Mouse (Mus musculus) heart, embryonic 14.5 days (tissue): ENCODE data around the gene Cd37. TPM values are rescaled to one million over a fixed set of nuclear protein-coding genes. Genes with fewer than 3 reads are reported as not detected.
A peak's percentile ranks its signal among the peaks of the same experiment; 100 is the strongest.

ENCODE experiments used
- ATAC-seq: fragments of 200-750 bp; cut with Nextera tagmentation; 2 replicates; pipeline ENCODE4 v1.8.0; 2017; ENCODE audit warnings: low read depth, moderate TSS enrichment; ENCODE audit not compliant: insufficient number of reproducible peaks, insufficient read depth, low FRiP score
- H3K27ac ChIP-seq, 2 experiments: fragments of 200-500 bp in 1 of 2; fragments of 300-500 bp in 1 of 2; sonication (generic) in 1 of 2; replicated peaks in 1 of 2; 2 replicates each; pipeline ENCODE4 v1.5.1; 2012 to 2014; ENCODE audit warnings: low read depth in 2 of 2, low read length in 2 of 2, control low read depth in 1 of 2, mild to moderate bottlenecking in 1 of 2, mixed read lengths in 1 of 2; ENCODE audit not compliant: control insufficient read depth in 1 of 2, insufficient read depth in 1 of 2
- H3K27me3 ChIP-seq: fragments of 300-500 bp; sonication (generic); 2 replicates; pipeline ENCODE4 v1.6.1; 2014; ENCODE audit warnings: mild to moderate bottlenecking, low read length, control low read depth; ENCODE audit not compliant: control insufficient read depth, insufficient read depth
- H3K36me3 ChIP-seq: fragments of 300-500 bp; sonication (generic); 2 replicates; pipeline ENCODE4 v1.6.1; 2014; ENCODE audit warnings: mild to moderate bottlenecking, control low read depth, low read length, mixed read lengths; ENCODE audit not compliant: control insufficient read depth, insufficient read depth
- H3K4me1 ChIP-seq, 2 experiments: fragments of 200-500 bp in 1 of 2; fragments of 300-500 bp in 1 of 2; sonication (generic) in 1 of 2; 2 replicates each; pipeline ENCODE4 v1.6.1; 2012 to 2014; ENCODE audit warnings: low read length in 2 of 2, control low read depth in 1 of 2, mixed read lengths in 1 of 2; ENCODE audit not compliant: control insufficient read depth in 2 of 2, insufficient read depth in 2 of 2
- H3K4me2 ChIP-seq: fragments of 300-500 bp; sonication (generic); 2 replicates; pipeline ENCODE4 v1.6.1; 2014; ENCODE audit warnings: mild to moderate bottlenecking, low read length
- H3K4me3 ChIP-seq, 2 experiments: fragments of 200-500 bp in 1 of 2; fragments of 300-500 bp in 1 of 2; sonication (generic) in 1 of 2; 2 replicates each; pipeline ENCODE4 v1.5.1; 2012 to 2014; ENCODE audit warnings: low read length in 2 of 2, mild to moderate bottlenecking in 2 of 2, control low read depth in 1 of 2, low read depth in 1 of 2, moderate library complexity in 1 of 2; ENCODE audit not compliant: control insufficient read depth in 1 of 2, insufficient read depth in 1 of 2
- H3K9ac ChIP-seq: fragments of 300-500 bp; sonication (generic); 2 replicates; pipeline ENCODE4 v1.6.1; 2014; ENCODE audit warnings: mild to moderate bottlenecking, low read length
- H3K9me3 ChIP-seq: fragments of 300-500 bp; sonication (generic); 2 replicates; pipeline ENCODE4 v1.6.1; 2016; ENCODE audit warnings: low read length, control low read depth; ENCODE audit not compliant: control insufficient read depth
- WGBS: fragments of 180-500 bp; shearing (Covaris S2); extraction: QIAGEN DNeasy Blood & Tissue Kit; methylation state at CpG from one replicate; pipeline ENCODE4 v1.1.7; 2014; 5-methylcytosine and 5-hydroxymethylcytosine counted together
- polyA plus RNA-seq: library from polyadenylated mRNA; unstranded; fragments of >200 nt; fragmentation: Nextera tagmentation; extraction: Ambion mirVana; gene quantifications from 2 replicates; pipeline ENCODE4 v1.2.1, GENCODE M21; 2014

Cd37 gene
- polyA plus RNA-seq, 1 experiment from 2014 or later = 1.9 TPM

DNA sequence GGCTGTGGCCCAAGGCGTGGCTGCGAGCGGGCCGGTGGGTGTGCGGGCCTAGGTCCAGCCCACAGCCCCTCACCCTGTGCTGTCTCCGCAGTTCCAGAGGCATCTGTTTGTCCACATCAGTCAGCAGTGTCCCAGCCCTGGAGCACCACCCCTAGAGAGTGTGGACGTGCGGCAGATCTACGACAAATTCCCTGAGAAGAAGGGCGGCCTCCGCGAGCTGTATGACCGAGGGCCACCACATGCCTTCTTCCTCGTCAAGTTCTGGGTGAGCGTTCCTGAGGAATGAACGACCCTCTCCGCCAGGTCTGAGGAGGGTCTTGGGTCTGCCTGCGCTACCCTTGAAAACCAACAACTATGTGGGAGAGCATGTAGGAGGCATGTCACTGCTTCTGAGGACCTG lies 10.4 kb downstream of the Cd37 start:
- WGBS = 89% methylated on average over 18 of the region's 18 CpGs
- peaks cover 95% of the 10 kb centered on the region for H3K36me3 ChIP-seq
- H3K4me1 ChIP-seq = peaks cover 5 to 12% of the 10 kb centered on the region in 2 experiments; a peak in 3 of 4 replicates
- no peaks in the 10 kb centered on the region for H3K27me3 ChIP-seq
- no peak overlapping the region for H3K27ac ChIP-seq
- no peaks in the 10 kb centered on the region for H3K9me3 ChIP-seq
- H3K9ac ChIP-seq = no peak overlapping the region
- ATAC-seq = no peak
- H3K4me3 ChIP-seq = no peak overlapping the region
- no peak overlapping the region for H3K4me2 ChIP-seq

DNA sequence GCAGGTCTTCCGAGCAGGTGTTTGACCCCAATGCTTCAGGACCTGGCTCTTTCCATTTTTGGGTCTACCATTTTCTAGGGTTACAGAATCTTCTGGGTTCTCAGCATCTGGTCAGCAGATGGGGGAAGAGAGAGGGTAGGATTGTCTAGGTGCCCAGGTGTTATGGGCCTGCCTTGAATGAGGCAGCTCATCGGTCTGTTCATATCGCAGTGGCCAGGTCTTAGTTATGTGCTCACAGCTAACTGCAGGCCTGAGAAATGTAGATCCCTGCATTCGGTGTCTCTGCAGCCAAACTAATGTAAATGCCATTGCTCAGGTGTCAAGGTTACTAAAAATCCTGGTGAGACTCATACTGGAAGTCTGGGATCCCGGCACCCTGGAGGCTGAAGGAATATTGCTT lies 12.5 kb downstream of the Cd37 start:
- H3K4me3 ChIP-seq = no peak overlapping the region
- no peaks in the 10 kb centered on the region for H3K27me3 ChIP-seq
- 96% methylated on average over 5 of the region's 5 CpGs for WGBS
- H3K4me1 ChIP-seq = no peaks in the 10 kb centered on the region
- H3K27ac ChIP-seq = no peak overlapping the region
- peaks cover 97% of the 10 kb centered on the region for H3K36me3 ChIP-seq
- ATAC-seq = no peak
- H3K9me3 ChIP-seq = no peaks in the 10 kb centered on the region
- H3K4me2 ChIP-seq = no peak overlapping the region
- H3K9ac ChIP-seq = no peak overlapping the region

DNA sequence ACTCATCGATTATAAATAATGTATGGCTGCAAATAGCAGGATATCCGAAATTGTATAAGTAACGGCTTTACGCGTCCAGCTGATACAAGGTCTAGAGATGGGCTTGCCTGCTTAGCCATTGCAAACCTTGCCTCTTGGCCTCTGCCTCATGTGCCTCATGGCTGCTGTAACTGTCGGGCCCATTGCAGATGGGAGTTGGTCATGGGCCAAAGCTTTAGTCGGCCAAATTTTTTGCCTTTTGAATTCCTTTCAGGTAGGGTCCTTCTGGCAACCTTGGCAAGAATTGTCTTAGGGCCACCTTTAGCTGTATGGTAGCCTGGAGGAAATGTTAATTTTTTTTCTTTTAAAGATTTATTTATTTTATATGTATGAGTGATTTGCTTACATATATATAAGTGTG lies 14.1 kb downstream of the Cd37 start:
- Histone ChIP-seq H3K27me3 (no peaks in the 10 kb centered on the region), H3K9me3 (no peaks in the 10 kb centered on the region), H3K4me1 (no peaks in the 10 kb centered on the region), H3K4me2 (no peak overlapping the region), H3K27ac (no peak overlapping the region), H3K4me3 (no peak overlapping the region), H3K36me3 (peaks cover 99% of the 10 kb centered on the region), H3K9ac (no peak overlapping the region)
- 91% methylated on average over 7 of the region's 7 CpGs for WGBS
- no peak for ATAC-seq

DNA sequence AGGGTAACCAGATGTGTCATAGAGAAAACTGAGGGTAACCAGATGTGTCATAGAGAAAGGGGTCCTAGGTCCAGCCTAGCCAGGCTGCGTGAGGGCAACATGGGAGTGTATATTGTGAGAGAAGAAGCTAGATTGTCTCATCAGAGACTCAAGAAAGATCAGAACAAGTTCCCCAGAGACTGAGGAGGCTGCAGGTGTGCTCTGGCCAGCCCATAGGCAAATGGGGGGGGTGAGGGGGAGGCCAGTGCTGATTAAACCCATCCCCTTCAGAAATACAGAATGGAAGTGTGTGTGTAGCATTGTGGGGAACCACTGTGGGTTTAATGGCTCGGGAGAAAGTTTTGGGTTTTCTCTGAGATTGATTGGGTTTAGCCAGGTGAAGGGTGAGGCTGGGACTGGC lies 17.2 kb downstream of the Cd37 start:
- ATAC-seq = no peak
- Histone ChIP-seq H3K27me3 (no peaks in the 10 kb centered on the region), H3K27ac (no peak overlapping the region), H3K4me2 (no peak overlapping the region), H3K4me1 (peaks cover 14 to 16% of the 10 kb centered on the region in 2 experiments), H3K36me3 (peaks cover 96% of the 10 kb centered on the region), H3K9ac (no peak overlapping the region), H3K4me3 (no peak overlapping the region), H3K9me3 (no peaks in the 10 kb centered on the region)
- WGBS = 78% methylated on average over 2 of the region's 2 CpGs

DNA sequence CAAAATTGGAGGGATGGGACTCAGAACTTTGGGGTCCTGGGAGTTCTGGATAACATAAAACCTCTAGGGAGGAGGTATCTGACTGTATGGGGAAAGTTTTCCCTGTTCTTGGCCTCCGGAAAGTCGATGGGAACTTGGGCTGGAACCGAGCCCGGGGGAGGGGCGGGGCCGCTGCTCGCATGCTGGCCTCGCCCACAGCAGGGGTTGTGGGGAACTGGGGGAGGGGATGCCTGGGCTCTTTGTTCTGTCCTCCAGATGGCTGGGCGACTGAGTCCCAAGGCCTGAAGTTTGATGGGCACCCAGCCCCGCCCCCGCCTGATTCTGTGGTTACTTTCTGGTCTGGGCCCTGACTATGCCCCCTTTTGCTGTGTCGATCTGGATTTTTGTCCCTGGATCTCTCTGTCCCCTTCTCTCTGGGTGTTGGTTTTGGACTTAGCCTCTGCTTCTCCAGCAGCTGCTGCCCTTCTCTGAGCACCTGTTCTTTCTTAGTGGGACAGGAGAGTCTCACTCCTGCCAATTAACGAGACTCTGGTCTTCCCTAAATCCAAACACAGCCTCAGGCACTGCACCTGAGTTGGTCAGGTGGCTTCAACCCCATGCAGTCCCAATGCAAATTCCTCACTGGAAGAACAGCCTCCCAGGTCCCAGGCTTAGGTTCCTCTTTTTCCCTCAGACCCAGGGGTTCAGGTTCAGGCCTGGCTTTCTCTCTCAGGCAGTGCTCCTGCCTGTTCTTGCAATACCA lies 22.3 kb downstream of the Cd37 start:
- WGBS = 1% methylated on average over 13 of the region's 13 CpGs
- peak overlapping the region; percentile 98 for H3K9ac ChIP-seq
- H3K36me3 ChIP-seq = peaks cover 45% of the 10 kb centered on the region
- H3K4me3 ChIP-seq = peak overlapping the region; percentile 78 to 98
- peak; percentile 83; the same call in 1 of the 2 replicates for ATAC-seq
- H3K4me2 ChIP-seq = peak overlapping the region; percentile 77
- peaks cover 8% of the 10 kb centered on the region for H3K27me3 ChIP-seq
- H3K9me3 ChIP-seq = no peaks in the 10 kb centered on the region
- H3K4me1 ChIP-seq = peaks cover 21 to 24% of the 10 kb centered on the region in 2 experiments
- H3K27ac ChIP-seq = peak overlapping the region; percentile 94 to 96

DNA sequence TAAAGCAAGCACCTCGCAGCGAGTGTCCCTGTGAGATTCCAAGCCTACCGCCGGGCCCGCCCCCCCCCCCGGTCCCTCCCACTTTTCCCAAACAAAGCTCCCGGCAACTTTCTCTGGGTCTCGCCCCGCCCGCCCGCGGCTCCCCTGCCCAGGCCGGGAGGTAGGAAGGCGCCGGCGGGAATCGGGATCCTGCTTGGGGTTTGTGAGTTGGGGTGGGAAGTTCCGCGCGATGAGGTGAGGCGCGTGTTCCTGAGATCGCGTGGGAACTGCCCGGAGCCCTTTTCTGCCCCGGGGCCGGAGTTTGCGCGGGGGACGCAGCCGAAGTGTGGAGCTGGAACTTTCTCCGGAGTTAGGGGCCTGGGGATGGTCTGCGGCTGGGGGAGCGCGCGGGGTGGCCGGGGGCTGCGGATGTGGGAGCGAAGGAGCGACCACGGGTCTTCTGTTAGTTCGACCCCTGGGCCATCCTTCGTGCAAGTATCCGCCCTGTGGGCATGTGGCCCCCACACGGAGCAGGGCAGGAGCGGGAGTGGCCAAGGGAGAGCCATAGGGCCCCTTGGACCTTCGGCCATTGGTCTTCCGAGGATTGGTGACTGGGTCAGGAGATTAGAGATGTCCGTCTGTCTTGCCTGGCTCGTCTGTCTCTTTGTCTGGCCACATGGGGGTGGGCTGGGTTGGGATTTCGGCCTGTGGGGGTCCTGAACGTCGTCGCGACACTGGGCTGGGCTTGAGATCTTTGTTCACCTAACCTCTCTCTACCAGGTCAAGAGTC lies 23.1 kb downstream of the Cd37 start, which contains the start of gene Tead2:
Gene Tead2, plus strand, starts transcription at position 81 of the 769 bp plus-strand sequence.
- Histone ChIP-seq H3K4me3 (peak within 1 kb of the TSS; percentile 78 to 98), H3K4me1 (peaks cover 21 to 24% of the 10 kb centered on the region in 2 experiments), H3K27ac (peak within 1 kb of the TSS; percentile 94 to 96), H3K27me3 (peaks cover 13% of the 10 kb centered on the region), H3K36me3 (peaks cover 37% of the 10 kb centered on the region), H3K9me3 (no peaks in the 10 kb centered on the region), H3K4me2 (peak within 1 kb of the TSS; percentile 77), H3K9ac (peak within 1 kb of the TSS; percentile 98)
- WGBS = under 1% methylated on average over 54 of the region's 55 CpGs
- peak; percentile 58; the same call in 1 of the 2 replicates for ATAC-seq

DNA sequence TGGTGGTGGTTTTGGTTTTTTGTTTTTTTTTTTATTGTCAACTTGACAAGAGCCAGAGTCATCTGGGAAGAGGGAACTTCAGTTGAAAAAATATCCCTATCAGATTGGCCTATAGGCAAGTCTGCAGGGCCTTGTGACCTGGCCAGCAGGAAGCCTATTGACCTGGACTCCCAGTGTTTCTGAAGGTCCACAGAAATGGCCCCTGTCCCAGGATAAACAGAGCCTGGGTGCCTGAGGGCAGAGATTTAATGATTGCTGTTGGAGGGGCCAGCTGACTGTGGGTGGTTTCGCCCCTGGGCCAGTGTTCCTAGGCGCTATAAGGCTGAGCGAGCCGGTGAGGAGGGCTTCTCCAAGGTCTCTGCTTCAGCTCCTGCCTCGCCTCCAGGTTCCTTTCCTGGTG lies 25.2 kb downstream of the Cd37 start:
- no peak overlapping the region for H3K9ac ChIP-seq
- 64% methylated on average over 5 of the region's 5 CpGs for whole genome bisulfite sequencing
- H3K9me3 ChIP-seq = no peaks in the 10 kb centered on the region
- H3K36me3 ChIP-seq = peaks cover 16% of the 10 kb centered on the region
- H3K27me3 ChIP-seq = peaks cover 22% of the 10 kb centered on the region
- no peak overlapping the region for H3K4me3 ChIP-seq
- no peak for ATAC-seq
- peaks cover 18 to 21% of the 10 kb centered on the region in 2 experiments for H3K4me1 ChIP-seq
- no peak overlapping the region for H3K27ac ChIP-seq
- H3K4me2 ChIP-seq = no peak overlapping the region
